Mouse (Mus musculus): ENCODE measurements around the gene Mmp8. TPM values are rescaled to one million over a fixed set of nuclear protein-coding genes. Genes with fewer than 3 reads are reported as not detected.

The Mmp8 gene
- polyA plus RNA-seq, 1 experiment from 2014 or later: 0.08 TPM

- no peaks in the 10 kb centered on the region for H3K9me3 ChIP-seq (replicated peaks; ENCODE audit: control insufficient read depth, low read length)
- H3K4me1 ChIP-seq (ENCODE audit: control insufficient read depth, insufficient read depth, low read length): no peaks in the 10 kb centered on the region
- H3K27ac ChIP-seq (replicated peaks; ENCODE audit: low read depth, low read length): no peak within 1 kb of the TSS
- no peaks in the 10 kb centered on the region for H3K36me3 ChIP-seq (replicated peaks; ENCODE audit: control insufficient read depth, insufficient read depth, low read depth, low read length)
- no peak for DNase-seq (ENCODE audit: low spot score)
- no peak within 1 kb of the TSS for H3K4me2 ChIP-seq (ENCODE audit: low read depth, low read length)
- no peak within 1 kb of the TSS for H3K9ac ChIP-seq (replicated peaks; ENCODE audit: low read length)
- 69% methylated on average over 4 of the region's 4 CpGs for WGBS
- no peaks in the 10 kb centered on the region for H3K27me3 ChIP-seq (ENCODE audit: control insufficient read depth, insufficient read depth, low read length)
- no peak for ATAC-seq (replicated peaks; ENCODE audit: insufficient number of reproducible peaks, low FRiP score, low TSS enrichment, low read depth)
- no peak within 1 kb of the TSS for H3K4me3 ChIP-seq (ENCODE audit: low read depth, low read length)
Measured at GRCm38 (mm10) chr9:7571162-7571561, 12.9 kb downstream of the Mmp8 start, which contains the start of gene Mmp27. Mmp27 (plus strand) TSS chr9:7571396.

- H3K27ac ChIP-seq (replicated peaks; ENCODE audit: low read depth, low read length): no peak overlapping the region
- no peaks in the 10 kb centered on the region for H3K36me3 ChIP-seq (replicated peaks; ENCODE audit: control insufficient read depth, insufficient read depth, low read depth, low read length)
- H3K27me3 ChIP-seq (ENCODE audit: control insufficient read depth, insufficient read depth, low read length): no peaks in the 10 kb centered on the region
- H3K9ac ChIP-seq (replicated peaks; ENCODE audit: low read length): no peak overlapping the region
- no peak overlapping the region for H3K4me3 ChIP-seq (ENCODE audit: low read depth, low read length)
- no peak for DNase-seq (ENCODE audit: low spot score)
- WGBS: 87% methylated on average over 7 of the region's 7 CpGs
- no peaks in the 10 kb centered on the region for H3K9me3 ChIP-seq (replicated peaks; ENCODE audit: control insufficient read depth, low read length)
- no peak for ATAC-seq (replicated peaks; ENCODE audit: insufficient number of reproducible peaks, low FRiP score, low TSS enrichment, low read depth)
- H3K4me1 ChIP-seq (ENCODE audit: control insufficient read depth, insufficient read depth, low read length): no peaks in the 10 kb centered on the region
- H3K4me2 ChIP-seq (ENCODE audit: low read depth, low read length): no peak overlapping the region
Measured at GRCm38 (mm10) chr9:7572188-7572587, 13.9 kb downstream of the Mmp8 start.

- no peak for ATAC-seq (replicated peaks; ENCODE audit: insufficient number of reproducible peaks, low FRiP score, low TSS enrichment, low read depth)
- DNase-seq (ENCODE audit: low spot score): no peak
Measured at GRCm38 (mm10) chr9:7572663-7573308, 14.5 kb downstream of the Mmp8 start.

GRCm38 (mm10) chr9:7575526-7575925 lies 17.3 kb downstream of the Mmp8 start:
- ATAC-seq (replicated peaks; ENCODE audit: insufficient number of reproducible peaks, low FRiP score, low TSS enrichment, low read depth) (no peak), DNase-seq (ENCODE audit: low spot score) (no peak)
- Histone ChIP-seq H3K27ac (replicated peaks; ENCODE audit: low read depth, low read length) (no peak overlapping the region), H3K4me2 (ENCODE audit: low read depth, low read length) (no peak overlapping the region), H3K9ac (replicated peaks; ENCODE audit: low read length) (no peak overlapping the region), H3K9me3 (replicated peaks; ENCODE audit: control insufficient read depth, low read length) (no peaks in the 10 kb centered on the region), H3K4me1 (ENCODE audit: control insufficient read depth, insufficient read depth, low read length) (no peaks in the 10 kb centered on the region), H3K36me3 (replicated peaks; ENCODE audit: control insufficient read depth, insufficient read depth, low read depth, low read length) (no peaks in the 10 kb centered on the region), H3K4me3 (ENCODE audit: low read depth, low read length) (no peak overlapping the region), H3K27me3 (ENCODE audit: control insufficient read depth, insufficient read depth, low read length) (no peaks in the 10 kb centered on the region)
- 48% methylated on average over 3 of the region's 3 CpGs for WGBS

More at GRCm38 (mm10) chr9:7572663-7573308, 14.5 kb downstream of the Mmp8 start:
- Histone ChIP-seq H3K9me3 (replicated peaks; ENCODE audit: control insufficient read depth, low read length) (no peaks in the 10 kb centered on the region), H3K27me3 (ENCODE audit: control insufficient read depth, insufficient read depth, low read length) (no peaks in the 10 kb centered on the region), H3K27ac (replicated peaks; ENCODE audit: low read depth, low read length) (no peak overlapping the region), H3K4me3 (ENCODE audit: low read depth, low read length) (no peak overlapping the region), H3K4me1 (ENCODE audit: control insufficient read depth, insufficient read depth, low read length) (no peaks in the 10 kb centered on the region), H3K36me3 (replicated peaks; ENCODE audit: control insufficient read depth, insufficient read depth, low read depth, low read length) (no peaks in the 10 kb centered on the region), H3K9ac (replicated peaks; ENCODE audit: low read length) (no peak overlapping the region), H3K4me2 (ENCODE audit: low read depth, low read length) (no peak overlapping the region)
- 92% methylated on average over 2 of the region's 2 CpGs for WGBS

- Histone ChIP-seq H3K4me1 (ENCODE audit: control insufficient read depth, insufficient read depth, low read length) (no peaks in the 10 kb centered on the region), H3K9ac (replicated peaks; ENCODE audit: low read length) (no peak overlapping the region), H3K36me3 (replicated peaks; ENCODE audit: control insufficient read depth, insufficient read depth, low read depth, low read length) (no peaks in the 10 kb centered on the region), H3K27ac (replicated peaks; ENCODE audit: low read depth, low read length) (no peak overlapping the region), H3K9me3 (replicated peaks; ENCODE audit: control insufficient read depth, low read length) (no peaks in the 10 kb centered on the region), H3K4me3 (ENCODE audit: low read depth, low read length) (no peak overlapping the region), H3K4me2 (ENCODE audit: low read depth, low read length) (no peak overlapping the region), H3K27me3 (ENCODE audit: control insufficient read depth, insufficient read depth, low read length) (no peaks in the 10 kb centered on the region)
- 92% methylated on average over 2 of the region's 2 CpGs for WGBS
- ATAC-seq (replicated peaks; ENCODE audit: insufficient number of reproducible peaks, low FRiP score, low TSS enrichment, low read depth) (no peak), DNase-seq (ENCODE audit: low spot score) (no peak)
Measured at GRCm38 (mm10) chr9:7577371-7577770, 19.1 kb downstream of the Mmp8 start.

GRCm38 (mm10) chr9:7590063-7590462 lies 31.8 kb downstream of the Mmp8 start:
- H3K27ac ChIP-seq (replicated peaks; ENCODE audit: low read depth, low read length): no peak overlapping the region
- H3K36me3 ChIP-seq (replicated peaks; ENCODE audit: control insufficient read depth, insufficient read depth, low read depth, low read length): no peaks in the 10 kb centered on the region
- no peak overlapping the region for H3K9ac ChIP-seq (replicated peaks; ENCODE audit: low read length)
- no peak overlapping the region for H3K4me2 ChIP-seq (ENCODE audit: low read depth, low read length)
- no peak for DNase-seq (ENCODE audit: low spot score)
- H3K4me1 ChIP-seq (ENCODE audit: control insufficient read depth, insufficient read depth, low read length): no peaks in the 10 kb centered on the region
- no peaks in the 10 kb centered on the region for H3K9me3 ChIP-seq (replicated peaks; ENCODE audit: control insufficient read depth, low read length)
- no peak for ATAC-seq (replicated peaks; ENCODE audit: insufficient number of reproducible peaks, low FRiP score, low TSS enrichment, low read depth)
- no peaks in the 10 kb centered on the region for H3K27me3 ChIP-seq (ENCODE audit: control insufficient read depth, insufficient read depth, low read length)
- WGBS: 71% methylated on average over 8 of the region's 8 CpGs
- no peak overlapping the region for H3K4me3 ChIP-seq (ENCODE audit: low read depth, low read length)

- H3K9ac ChIP-seq (replicated peaks; ENCODE audit: low read length): no peak overlapping the region
- no peaks in the 10 kb centered on the region for H3K9me3 ChIP-seq (replicated peaks; ENCODE audit: control insufficient read depth, low read length)
- no peak overlapping the region for H3K4me2 ChIP-seq (ENCODE audit: low read depth, low read length)
- H3K27me3 ChIP-seq (ENCODE audit: control insufficient read depth, insufficient read depth, low read length): no peaks in the 10 kb centered on the region
- WGBS: 94% methylated on average over 3 of the region's 3 CpGs
- no peaks in the 10 kb centered on the region for H3K36me3 ChIP-seq (replicated peaks; ENCODE audit: control insufficient read depth, insufficient read depth, low read depth, low read length)
- H3K4me3 ChIP-seq (ENCODE audit: low read depth, low read length): no peak overlapping the region
- no peaks in the 10 kb centered on the region for H3K4me1 ChIP-seq (ENCODE audit: control insufficient read depth, insufficient read depth, low read length)
- ATAC-seq (replicated peaks; ENCODE audit: insufficient number of reproducible peaks, low FRiP score, low TSS enrichment, low read depth) (no peak), DNase-seq (ENCODE audit: low spot score) (no peak)
- no peak overlapping the region for H3K27ac ChIP-seq (replicated peaks; ENCODE audit: low read depth, low read length)
Measured at GRCm38 (mm10) chr9:7593272-7593812, 35.1 kb downstream of the Mmp8 start.

- peak; percentile 94 for ATAC-seq (replicated peaks; ENCODE audit: insufficient number of reproducible peaks, low FRiP score, low TSS enrichment, low read depth)
- Histone ChIP-seq H3K4me1 (ENCODE audit: control insufficient read depth, insufficient read depth, low read length) (no peaks in the 10 kb centered on the region), H3K27ac (replicated peaks; ENCODE audit: low read depth, low read length) (no peak overlapping the region), H3K4me2 (ENCODE audit: low read depth, low read length) (0 out of 2 replicates have a peak overlapping the region, but pooled peaks have one; percentile 25), H3K9me3 (replicated peaks; ENCODE audit: control insufficient read depth, low read length) (no peaks in the 10 kb centered on the region), H3K36me3 (replicated peaks; ENCODE audit: control insufficient read depth, insufficient read depth, low read depth, low read length) (no peaks in the 10 kb centered on the region), H3K9ac (replicated peaks; ENCODE audit: low read length) (no peak overlapping the region), H3K4me3 (ENCODE audit: low read depth, low read length) (no peak overlapping the region), H3K27me3 (ENCODE audit: control insufficient read depth, insufficient read depth, low read length) (no peaks in the 10 kb centered on the region)
- 12% methylated on average over 6 of the region's 6 CpGs for WGBS
- DNase-seq (ENCODE audit: low spot score): peak; percentile 86
Measured at GRCm38 (mm10) chr9:7594816-7595540, 36.7 kb downstream of the Mmp8 start.

Measured in embryonic facial prominence, embryonic 11.5 days (tissue).